Mouse (Mus musculus): ENCODE data around the gene Mgme1. TPM values are rescaled to one million over a fixed set of nuclear protein-coding genes. Genes with fewer than 3 reads are reported as not detected.

Mgme1 gene
- polyA plus RNA-seq, 1 experiment from 2014 or later = 6.8 TPM

DNA sequence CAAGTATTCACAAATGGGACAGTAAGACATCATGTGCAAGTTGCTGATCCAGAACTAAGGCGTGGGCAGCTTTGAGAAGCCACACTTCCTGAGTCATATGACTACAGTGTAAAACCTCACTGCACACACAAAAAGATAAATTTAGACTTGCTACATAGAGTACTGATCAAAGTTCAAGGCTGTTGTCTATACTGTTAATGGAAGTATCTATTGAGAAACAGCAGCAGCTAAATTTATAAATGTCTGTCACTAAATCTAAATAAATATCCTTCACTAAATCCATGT is 2.8 kb upstream of the Mgme1 start:
- Histone ChIP-seq H3K27me3 (replicated peaks; ENCODE audit: insufficient read depth, low read length) (no peaks in the 10 kb centered on the region), H3K4me2 (replicated peaks; ENCODE audit: low read depth, low read length) (no peak overlapping the region), H3K27ac (ENCODE audit: low read length) (no peak overlapping the region), H3K9ac (replicated peaks; ENCODE audit: low read depth) (no peak overlapping the region), H3K9me3 (ENCODE audit: low read length) (no peaks in the 10 kb centered on the region), H3K4me3 (ENCODE audit: low read depth, low read length) (no peak overlapping the region), H3K36me3 (ENCODE audit: insufficient read depth, low read length) (no peaks in the 10 kb centered on the region), H3K4me1 (ENCODE audit: insufficient read depth, low read depth, low read length) (peaks cover 18% of the 10 kb centered on the region)
- no peak for ATAC-seq
- peak; percentile 11 for DNase-seq (ENCODE audit: low spot score)
- 14% methylated on average over 1 of the region's 1 CpGs for WGBS
- TF ChIP-seq CTCF (IDR thresholded peaks at IDR 0.05) (no peak), EP300 (IDR thresholded peaks at IDR 0.05) (no peak)

DNA sequence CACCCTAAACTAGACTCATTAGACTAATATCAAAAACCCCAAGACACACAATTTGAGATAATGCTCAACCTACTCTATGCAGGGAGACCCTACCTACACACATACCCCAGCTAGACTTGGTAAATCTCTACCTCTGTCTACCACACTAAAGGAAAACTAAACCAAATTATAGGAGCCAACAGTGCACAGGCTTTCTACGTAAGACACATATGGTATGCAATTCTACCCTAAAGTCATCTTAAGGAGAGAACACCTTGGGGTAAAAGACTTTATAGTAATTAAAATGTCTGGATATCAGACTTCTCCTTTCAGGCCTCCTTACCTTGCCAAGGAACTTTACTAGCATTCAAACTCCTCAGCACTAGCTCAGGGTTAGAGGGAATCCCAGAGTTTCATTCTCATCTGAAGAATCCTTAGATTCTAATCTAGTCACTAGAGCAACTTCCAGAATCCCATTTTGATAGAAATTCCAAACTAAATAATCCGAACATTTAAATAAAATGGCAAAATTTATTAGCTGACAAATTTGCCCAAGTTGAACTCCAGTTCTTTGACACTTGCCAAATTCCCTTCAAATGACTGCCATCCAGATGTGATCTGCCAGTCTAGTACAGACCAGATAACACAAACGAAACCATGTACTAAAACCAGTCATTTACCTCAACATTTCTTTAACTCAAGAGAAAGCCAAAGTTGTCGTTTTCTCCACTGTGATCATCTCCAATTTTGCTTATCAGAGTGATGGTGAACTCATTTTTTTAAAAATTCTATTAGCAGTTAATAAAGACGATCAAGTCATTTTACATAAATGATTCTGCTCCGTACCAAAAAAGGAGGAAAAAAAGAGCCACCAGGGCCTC is 1.8 kb upstream of the Mgme1 start:
- no peak for TF ChIP-seq EP300 (IDR thresholded peaks at IDR 0.05)
- no peak for TF ChIP-seq CTCF (IDR thresholded peaks at IDR 0.05)
- WGBS = 11% methylated on average over 6 of the region's 6 CpGs
- no peak for ATAC-seq

DNA sequence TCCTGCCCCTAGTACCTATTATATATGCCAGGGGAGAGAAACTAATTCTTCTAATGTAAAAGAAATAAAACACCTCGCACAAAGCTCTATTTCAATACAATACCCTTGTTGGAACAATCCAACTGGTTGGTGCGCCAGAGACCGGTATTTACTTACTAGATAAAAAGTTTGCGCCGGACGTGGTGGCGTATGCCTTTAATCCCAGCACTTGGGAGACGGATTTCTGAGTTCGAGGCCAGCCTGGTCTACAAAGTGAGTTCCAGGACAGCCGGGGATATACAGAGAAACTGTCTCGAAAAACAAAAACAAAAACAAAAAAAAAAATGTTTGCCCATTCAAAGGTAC is 1.2 kb upstream of the Mgme1 start:
- DNase-seq (ENCODE audit: low spot score) = peak; percentile 18
- H3K4me1 ChIP-seq (ENCODE audit: insufficient read depth, low read depth, low read length) = peaks cover 14% of the 10 kb centered on the region; the same call in 1 of the 2 replicates
- H3K9ac ChIP-seq (replicated peaks; ENCODE audit: low read depth) = peak overlapping the region; percentile 92; the same call in 1 of the 2 replicates
- no peak for ATAC-seq
- no peak for TF ChIP-seq CTCF (IDR thresholded peaks at IDR 0.05)
- no peak for TF ChIP-seq EP300 (IDR thresholded peaks at IDR 0.05)
- WGBS = 1% methylated on average over 11 of the region's 11 CpGs
- H3K27me3 ChIP-seq (replicated peaks; ENCODE audit: insufficient read depth, low read length) = no peaks in the 10 kb centered on the region
- H3K27ac ChIP-seq (ENCODE audit: low read length) = no peak overlapping the region
- no peaks in the 10 kb centered on the region for H3K36me3 ChIP-seq (ENCODE audit: insufficient read depth, low read length)
- H3K4me2 ChIP-seq (replicated peaks; ENCODE audit: low read depth, low read length) = peak overlapping the region; percentile 84
- peak overlapping the region; percentile 68 for H3K4me3 ChIP-seq (ENCODE audit: low read depth, low read length)
- H3K9me3 ChIP-seq (ENCODE audit: low read length) = no peaks in the 10 kb centered on the region

More for the DNA sequence above, 1.8 kb upstream of the Mgme1 start:
- H3K27me3 ChIP-seq (replicated peaks; ENCODE audit: insufficient read depth, low read length) = no peaks in the 10 kb centered on the region
- no peak overlapping the region; the same call in 1 of the 2 replicates for H3K27ac ChIP-seq (ENCODE audit: low read length)
- no peak for DNase-seq (ENCODE audit: low spot score)
- no peak overlapping the region; the same call in 1 of the 2 replicates for H3K9ac ChIP-seq (replicated peaks; ENCODE audit: low read depth)
- H3K9me3 ChIP-seq (ENCODE audit: low read length) = no peaks in the 10 kb centered on the region
- H3K36me3 ChIP-seq (ENCODE audit: insufficient read depth, low read length) = no peaks in the 10 kb centered on the region
- peak overlapping the region; percentile 84 for H3K4me2 ChIP-seq (replicated peaks; ENCODE audit: low read depth, low read length)
- peaks cover 16% of the 10 kb centered on the region for H3K4me1 ChIP-seq (ENCODE audit: insufficient read depth, low read depth, low read length)
- H3K4me3 ChIP-seq (ENCODE audit: low read depth, low read length) = peak overlapping the region; percentile 68; the same call in 1 of the 2 replicates

DNA sequence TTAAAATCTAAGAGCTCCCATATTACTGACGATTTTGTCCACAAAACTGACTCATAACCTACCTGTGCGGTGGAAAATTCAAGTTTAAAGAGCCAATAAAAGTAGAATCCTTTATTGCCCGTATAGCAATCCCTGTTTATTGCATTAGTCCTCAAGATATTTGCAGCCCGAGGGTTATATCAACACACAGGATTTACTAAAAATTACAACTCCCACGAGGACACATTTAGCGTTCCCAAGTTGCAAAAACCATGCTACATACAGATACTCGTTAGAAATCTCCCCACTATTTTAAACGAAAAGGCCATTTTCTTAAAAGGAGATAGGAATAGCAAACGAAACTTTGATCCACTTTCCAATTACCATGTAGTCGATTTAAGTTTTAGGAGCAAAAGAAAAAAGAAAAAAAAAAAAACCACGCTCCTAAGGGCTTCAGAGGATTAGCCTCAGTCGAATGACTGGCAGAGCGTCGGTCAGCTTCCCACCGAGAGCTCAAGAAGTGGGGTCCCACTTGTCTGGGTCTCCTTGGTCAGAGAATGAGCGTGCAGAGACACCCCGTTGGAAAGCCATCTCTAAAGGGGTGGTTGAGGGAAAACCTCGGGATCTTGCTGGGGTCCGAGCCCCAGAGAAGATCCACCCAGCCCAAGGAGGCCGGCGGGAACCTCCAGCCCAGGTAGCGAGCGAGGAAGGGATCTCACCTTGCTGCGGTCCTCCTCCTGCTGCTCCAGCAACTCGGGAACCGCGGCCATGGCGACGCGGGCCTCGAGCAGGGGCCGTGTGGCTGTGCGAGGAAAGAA is 586 bp upstream of the Mgme1 start:
- DNase-seq (ENCODE audit: low spot score) (no peak), ATAC-seq (no peak)
- peak overlapping the region; percentile 84 for H3K4me2 ChIP-seq (replicated peaks; ENCODE audit: low read depth, low read length)
- peak overlapping the region; percentile 95 for H3K27ac ChIP-seq (ENCODE audit: low read length)
- TF ChIP-seq EP300 (IDR thresholded peaks at IDR 0.05) (no peak), CTCF (IDR thresholded peaks at IDR 0.05) (no peak)
- no peaks in the 10 kb centered on the region for H3K27me3 ChIP-seq (replicated peaks; ENCODE audit: insufficient read depth, low read length)
- H3K36me3 ChIP-seq (ENCODE audit: insufficient read depth, low read length) = no peaks in the 10 kb centered on the region
- under 1% methylated on average over 30 of the region's 33 CpGs for WGBS
- H3K4me1 ChIP-seq (ENCODE audit: insufficient read depth, low read depth, low read length) = peaks cover 18% of the 10 kb centered on the region; the same call in 1 of the 2 replicates
- H3K9me3 ChIP-seq (ENCODE audit: low read length) = no peaks in the 10 kb centered on the region
- H3K9ac ChIP-seq (replicated peaks; ENCODE audit: low read depth) = peak overlapping the region; percentile 92
- peak overlapping the region; percentile 68 for H3K4me3 ChIP-seq (ENCODE audit: low read depth, low read length)

DNA sequence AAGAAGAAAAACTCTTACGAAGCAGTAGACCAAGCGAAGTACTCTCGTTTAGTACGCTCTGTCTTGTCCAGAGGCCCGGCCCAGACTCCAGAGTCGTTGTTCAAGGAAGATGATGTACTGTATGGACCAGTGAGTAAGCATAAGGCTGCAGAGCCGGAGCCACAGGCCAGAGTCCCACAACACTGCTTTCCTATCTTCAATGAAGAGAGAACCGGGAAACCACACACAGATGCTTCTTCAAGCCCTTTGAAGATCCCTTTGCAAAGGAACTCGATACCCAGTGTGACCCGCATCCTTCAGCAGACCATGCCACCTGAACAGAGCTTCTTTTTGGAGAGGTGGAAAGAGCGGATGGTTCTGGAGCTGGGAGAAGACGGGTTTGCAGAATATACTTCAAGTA is 1.6 kb downstream of the Mgme1 start:
- peaks cover 17% of the 10 kb centered on the region; the same call in 1 of the 2 replicates for H3K4me1 ChIP-seq (ENCODE audit: insufficient read depth, low read depth, low read length)
- DNase-seq (ENCODE audit: low spot score) (no peak), ATAC-seq (no peak)
- H3K4me3 ChIP-seq (ENCODE audit: low read depth, low read length) = no peak overlapping the region
- no peaks in the 10 kb centered on the region for H3K27me3 ChIP-seq (replicated peaks; ENCODE audit: insufficient read depth, low read length)
- no peaks in the 10 kb centered on the region for H3K9me3 ChIP-seq (ENCODE audit: low read length)
- WGBS = 82% methylated on average over 12 of the region's 12 CpGs
- H3K4me2 ChIP-seq (replicated peaks; ENCODE audit: low read depth, low read length) = no peak overlapping the region
- no peak overlapping the region for H3K27ac ChIP-seq (ENCODE audit: low read length)
- no peak overlapping the region for H3K9ac ChIP-seq (replicated peaks; ENCODE audit: low read depth)
- H3K36me3 ChIP-seq (ENCODE audit: insufficient read depth, low read length) = no peaks in the 10 kb centered on the region
- TF ChIP-seq EP300 (IDR thresholded peaks at IDR 0.05) (no peak), CTCF (IDR thresholded peaks at IDR 0.05) (no peak)

DNA sequence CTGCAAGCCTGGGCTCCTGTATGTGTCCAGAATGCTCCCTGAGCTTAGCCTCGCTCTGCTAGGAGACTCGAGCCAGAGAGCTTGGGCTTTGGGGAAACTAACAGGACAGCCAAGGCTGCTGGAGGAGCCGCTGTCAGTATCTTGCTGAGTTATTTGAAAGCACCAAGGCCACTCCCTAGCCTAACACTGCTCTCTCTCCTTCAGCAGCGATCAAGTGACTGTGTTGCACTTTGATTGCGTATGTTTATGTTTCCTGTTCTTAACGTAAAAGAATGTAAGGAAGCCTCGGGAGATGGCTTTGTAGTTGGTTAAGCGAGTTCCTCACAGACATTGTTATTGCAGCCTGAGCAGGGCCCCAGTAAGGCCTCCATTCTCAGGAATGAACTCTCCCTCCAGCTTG is 4.3 kb downstream of the Mgme1 start:
- Histone ChIP-seq H3K36me3 (ENCODE audit: insufficient read depth, low read length) (no peaks in the 10 kb centered on the region), H3K4me2 (replicated peaks; ENCODE audit: low read depth, low read length) (no peak overlapping the region), H3K9me3 (ENCODE audit: low read length) (no peaks in the 10 kb centered on the region), H3K27ac (ENCODE audit: low read length) (peak overlapping the region; percentile 49; the same call in 1 of the 2 replicates), H3K4me1 (ENCODE audit: insufficient read depth, low read depth, low read length) (peaks cover 6% of the 10 kb centered on the region; the same call in 1 of the 2 replicates), H3K4me3 (ENCODE audit: low read depth, low read length) (no peak overlapping the region), H3K9ac (replicated peaks; ENCODE audit: low read depth) (no peak overlapping the region), H3K27me3 (replicated peaks; ENCODE audit: insufficient read depth, low read length) (no peaks in the 10 kb centered on the region)
- peak; percentile 43 for DNase-seq (ENCODE audit: low spot score)
- ATAC-seq = no peak
- TF ChIP-seq EP300 (IDR thresholded peaks at IDR 0.05) = no peak
- TF ChIP-seq CTCF (IDR thresholded peaks at IDR 0.05) = no peak
- WGBS = 25% methylated on average over 8 of the region's 8 CpGs
